ENCODE assay signal across 8 mouse cellular contexts in the genomic region with DNA sequence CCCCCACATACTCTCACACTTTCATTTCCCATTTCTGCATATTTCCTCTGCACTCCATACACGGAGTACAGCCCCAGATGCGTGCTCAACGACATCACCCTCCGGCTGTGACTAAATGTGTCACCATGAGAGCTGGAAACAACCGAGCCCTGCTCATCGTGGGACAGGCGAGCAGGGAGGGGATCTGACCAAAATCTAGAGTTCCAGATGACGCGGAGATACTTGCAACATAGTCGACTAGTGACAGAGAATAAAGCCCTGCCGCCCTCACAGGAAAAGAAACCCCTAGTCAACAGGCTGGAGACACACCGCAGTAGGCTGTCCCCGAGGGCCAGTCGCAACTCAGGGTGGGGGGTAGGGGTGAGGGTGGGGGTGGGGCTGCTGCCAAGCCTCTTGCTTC.
A peak's percentile ranks its signal among the peaks of the same experiment; 100 is the strongest.
DNase-seq lines count a peak whose midpoint lies in the region; ATAC-seq and TF ChIP-seq lines count a peak whose summit lies in the region.

No protein-coding gene starts in this region.

- H3K9me3 ChIP-seq in forebrain, embryonic 14.5 days (replicated peaks; ENCODE audit: control insufficient read depth, low read length), result no peaks in the 10 kb centered on the region
- H3K9me3 ChIP-seq in lung, postnatal 0 days (ENCODE audit: low read length), result no peaks in the 10 kb centered on the region

- H3K36me3 ChIP-seq in forebrain, embryonic 14.5 days (ENCODE audit: control insufficient read depth, insufficient read depth, low read length), result no peaks in the 10 kb centered on the region
- no peaks in the 10 kb centered on the region for H3K36me3 ChIP-seq in lung, postnatal 0 days (ENCODE audit: insufficient read depth, low read length)

- peaks cover 7% of the 10 kb centered on the region for H3K4me1 ChIP-seq in forebrain, embryonic 14.5 days (ENCODE audit: control insufficient read depth, insufficient read depth, low read length)
- no peaks in the 10 kb centered on the region for H3K4me1 ChIP-seq in lung, postnatal 0 days (ENCODE audit: insufficient read depth, low read depth, low read length)

- TF ChIP-seq CTCF in lung, postnatal 0 days (IDR thresholded peaks at IDR 0.05), result no peak

- TF ChIP-seq EP300 in lung, postnatal 0 days (IDR thresholded peaks at IDR 0.05), result no peak

- H3K4me2 ChIP-seq in forebrain, embryonic 14.5 days (ENCODE audit: low read length), result peak overlapping the region; percentile 37
- peak overlapping the region; percentile 62 for H3K4me2 ChIP-seq in lung, postnatal 0 days (replicated peaks; ENCODE audit: low read depth, low read length)

- WGBS in forebrain, embryonic 14.5 days, result 20% methylated on average over 14 of the region's 14 CpGs
- WGBS in lung, postnatal 0 days, result 2% methylated on average over 14 of the region's 14 CpGs

- no peak for ATAC-seq in forebrain, embryonic 14.5 days
- peak; percentile 71 for ATAC-seq in inflammation-experienced regulatory T-cells, adult 6 months
- ATAC-seq in lung, postnatal 0 days, result peak; percentile 72
- ATAC-seq in neutrophil, adult 5-6 weeks (ENCODE audit: extremely low read depth, insufficient number of reproducible peaks, low FRiP score, poor library complexity, severe bottlenecking), result peak; percentile 66

- H3K9ac ChIP-seq in forebrain, embryonic 14.5 days (ENCODE audit: low read length), result no peak overlapping the region
- 0 out of 2 replicates have a peak overlapping the region, but pooled peaks have one; percentile 27 for H3K9ac ChIP-seq in lung, postnatal 0 days (replicated peaks; ENCODE audit: low read depth)

- no peak overlapping the region for H3K27ac ChIP-seq in forebrain, embryonic 14.5 days (ENCODE audit: low read depth, low read length)
- H3K27ac ChIP-seq in lung, postnatal 0 days (ENCODE audit: low read length), result no peak overlapping the region

- no peak overlapping the region for H3K4me3 ChIP-seq in forebrain, embryonic 14.5 days (ENCODE audit: low read depth, low read length)
- H3K4me3 ChIP-seq in lung, postnatal 0 days (ENCODE audit: low read depth, low read length), result peak overlapping the region; percentile 29

- DNase-seq in embryo, embryonic 10 days (ENCODE audit: low spot score), result peak; percentile 29
- no peak for DNase-seq in embryo, embryonic 9.5 days (ENCODE audit: extremely low spot score)
- no peak for DNase-seq in forebrain, embryonic 14.5 days (ENCODE audit: low spot score)
- peak; percentile 82 for DNase-seq in lung, postnatal 0 days (ENCODE audit: low spot score)
- DNase-seq in left cerebral cortex, adult 11 months (ENCODE audit: low spot score), result no peak
- no peak for DNase-seq in testis, postnatal 14 days (ENCODE audit: low spot score)

- peaks cover 15% of the 10 kb centered on the region; the same call in 1 of the 2 replicates for H3K27me3 ChIP-seq in forebrain, embryonic 14.5 days (replicated peaks; ENCODE audit: control insufficient read depth, insufficient read depth, low read length)
- no peaks in the 10 kb centered on the region; the same call in 1 of the 2 replicates for H3K27me3 ChIP-seq in lung, postnatal 0 days (replicated peaks; ENCODE audit: insufficient read depth, low read length)

Comparison
In these comparisons a context has a peak if more than half of its experiments do, and no peak if none do; other contexts are left out.
1. DNase-seq: peak in embryo, embryonic 10 days (single experiment) and lung, postnatal 0 days (single experiment); none in embryo, embryonic 9.5 days (single experiment), forebrain, embryonic 14.5 days (single experiment), left cerebral cortex, adult 11 months (single experiment) and testis, postnatal 14 days (single experiment).